Mouse (Mus musculus): Measurements from ENCODE around the gene Eya4.

Eya4 gene

GRCm38 (mm10) chr10:23086352-23087215 is 264.0 kb downstream of the Eya4 start:
- no peaks in the 10 kb centered on the region for H3K27me3 ChIP-seq (ENCODE audit: control insufficient read depth, insufficient read depth, low read length, poor library complexity, severe bottlenecking)
- H3K36me3 ChIP-seq (ENCODE audit: control insufficient read depth, insufficient read depth, low read length, poor library complexity, severe bottlenecking): no peaks in the 10 kb centered on the region
- DNase-seq (ENCODE audit: low read depth, low spot score): peak; percentile 8

- DNase-seq (ENCODE audit: low read depth, low spot score): no peak
- no peaks in the 10 kb centered on the region for H3K27me3 ChIP-seq (ENCODE audit: control insufficient read depth, insufficient read depth, low read length, poor library complexity, severe bottlenecking)
- H3K36me3 ChIP-seq (ENCODE audit: control insufficient read depth, insufficient read depth, low read length, poor library complexity, severe bottlenecking): no peaks in the 10 kb centered on the region
Observed at GRCm38 (mm10) chr10:23081548-23081828, 269.1 kb downstream of the Eya4 start.

- peak; percentile 47 for DNase-seq (ENCODE audit: low read depth, low spot score)
- Histone ChIP-seq H3K27me3 (ENCODE audit: control insufficient read depth, insufficient read depth, low read length, poor library complexity, severe bottlenecking) (no peaks in the 10 kb centered on the region), H3K36me3 (ENCODE audit: control insufficient read depth, insufficient read depth, low read length, poor library complexity, severe bottlenecking) (no peaks in the 10 kb centered on the region)
Observed at GRCm38 (mm10) chr10:23080749-23081547, 269.6 kb downstream of the Eya4 start.

GRCm38 (mm10) chr10:23076691-23077385 is 273.7 kb downstream of the Eya4 start:
- no peaks in the 10 kb centered on the region for H3K36me3 ChIP-seq (ENCODE audit: control insufficient read depth, insufficient read depth, low read length, poor library complexity, severe bottlenecking)
- no peaks in the 10 kb centered on the region for H3K27me3 ChIP-seq (ENCODE audit: control insufficient read depth, insufficient read depth, low read length, poor library complexity, severe bottlenecking)
- DNase-seq (ENCODE audit: low read depth, low spot score): no peak

- H3K27me3 ChIP-seq (ENCODE audit: control insufficient read depth, insufficient read depth, low read length, poor library complexity, severe bottlenecking): no peaks in the 10 kb centered on the region
- H3K36me3 ChIP-seq (ENCODE audit: control insufficient read depth, insufficient read depth, low read length, poor library complexity, severe bottlenecking): no peaks in the 10 kb centered on the region
- no peak for DNase-seq (ENCODE audit: low read depth, low spot score)
Observed at GRCm38 (mm10) chr10:23073431-23073830, 277.2 kb downstream of the Eya4 start.

GRCm38 (mm10) chr10:23063637-23064036 is 286.9 kb downstream of the Eya4 start:
- Histone ChIP-seq H3K36me3 (ENCODE audit: control insufficient read depth, insufficient read depth, low read length, poor library complexity, severe bottlenecking) (no peaks in the 10 kb centered on the region), H3K27me3 (ENCODE audit: control insufficient read depth, insufficient read depth, low read length, poor library complexity, severe bottlenecking) (no peaks in the 10 kb centered on the region)
- DNase-seq (ENCODE audit: low read depth, low spot score): no peak

GRCm38 (mm10) chr10:23062719-23063118 is 287.9 kb downstream of the Eya4 start:
- no peak for DNase-seq (ENCODE audit: low read depth, low spot score)
- Histone ChIP-seq H3K27me3 (ENCODE audit: control insufficient read depth, insufficient read depth, low read length, poor library complexity, severe bottlenecking) (no peaks in the 10 kb centered on the region), H3K36me3 (ENCODE audit: control insufficient read depth, insufficient read depth, low read length, poor library complexity, severe bottlenecking) (no peaks in the 10 kb centered on the region)

GRCm38 (mm10) chr10:23060694-23061060 is 289.9 kb downstream of the Eya4 start:
- Histone ChIP-seq H3K36me3 (ENCODE audit: control insufficient read depth, insufficient read depth, low read length, poor library complexity, severe bottlenecking) (no peaks in the 10 kb centered on the region), H3K27me3 (ENCODE audit: control insufficient read depth, insufficient read depth, low read length, poor library complexity, severe bottlenecking) (no peaks in the 10 kb centered on the region)
- no peak for DNase-seq (ENCODE audit: low read depth, low spot score)

GRCm38 (mm10) chr10:23060041-23060693 is 290.4 kb downstream of the Eya4 start:
- Histone ChIP-seq H3K27me3 (ENCODE audit: control insufficient read depth, insufficient read depth, low read length, poor library complexity, severe bottlenecking) (no peaks in the 10 kb centered on the region), H3K36me3 (ENCODE audit: control insufficient read depth, insufficient read depth, low read length, poor library complexity, severe bottlenecking) (no peaks in the 10 kb centered on the region)

GRCm38 (mm10) chr10:23053379-23053915 is 297.1 kb downstream of the Eya4 start:
- no peaks in the 10 kb centered on the region for H3K27me3 ChIP-seq (ENCODE audit: control insufficient read depth, insufficient read depth, low read length, poor library complexity, severe bottlenecking)
- no peak for DNase-seq (ENCODE audit: low read depth, low spot score)
- H3K36me3 ChIP-seq (ENCODE audit: control insufficient read depth, insufficient read depth, low read length, poor library complexity, severe bottlenecking): no peaks in the 10 kb centered on the region

More at GRCm38 (mm10) chr10:23060041-23060693, 290.4 kb downstream of the Eya4 start:
- no peak for DNase-seq (ENCODE audit: low read depth, low spot score)
